In the genomic region with DNA sequence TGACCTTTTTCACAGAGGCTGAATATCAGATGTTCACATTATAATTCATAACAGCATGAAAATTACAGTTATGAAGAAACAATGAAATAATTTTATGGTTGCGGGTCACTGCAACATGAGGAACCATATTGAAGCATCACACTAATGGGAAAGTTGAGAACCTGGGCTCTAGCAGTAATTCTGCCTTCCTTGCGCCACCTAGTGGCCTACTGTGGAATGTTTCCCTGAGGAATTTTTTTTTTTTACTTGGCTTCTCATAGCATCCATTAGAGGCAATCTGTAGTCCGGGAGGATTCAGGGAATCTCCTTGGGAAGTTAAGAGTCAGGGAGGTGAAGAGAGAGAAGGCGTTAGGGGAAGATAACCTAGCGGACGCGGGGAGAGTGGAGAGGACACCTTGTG, we compare ENCODE assay signal across 9 mouse cellular contexts. TPM values are rescaled to one million over a fixed set of nuclear protein-coding genes. Genes with fewer than 3 reads are reported as not detected.
A peak's percentile ranks its signal among the peaks of the same experiment; 100 is the strongest.
DNase-seq lines count a peak whose midpoint lies in the region; ATAC-seq and TF ChIP-seq lines count a peak whose summit lies in the region.
"Had no signal": no experiment of that assay in that cellular context is flagged by ENCODE, and none has a peak within 500 bp of the region (broad histone marks: within the 10 kb centered on the region; RNA-seq: fewer than 3 reads in every experiment).

No protein-coding gene starts in this region.

- no peaks in the 10 kb centered on the region for H3K79me2 ChIP-seq in myocyte (ENCODE audit: control insufficient read depth, insufficient read depth)

- DNase-seq in G1E (ENCODE audit: low spot score) = peak; percentile 29
- DNase-seq in cerebellum, adult 18-20 months = peak; percentile 38 to 67
- peak; percentile 73 to 91 for DNase-seq in frontal cortex, postnatal 36 days (ENCODE audit: low spot score in 2 of 2)
- peak; percentile 71 to 82 for DNase-seq in layer of hippocampus, postnatal 14 days (ENCODE audit: low spot score in 2 of 2)
- DNase-seq in testis, postnatal 14 days (ENCODE audit: low spot score) = peak; percentile 19

- H3K36me3 ChIP-seq in intestine, postnatal 0 days (ENCODE audit: control insufficient read depth, insufficient read depth) = no peaks in the 10 kb centered on the region
- H3K36me3 ChIP-seq in intestine, embryonic 16.5 days (ENCODE audit: control insufficient read depth, insufficient read depth, low read length) = no peaks in the 10 kb centered on the region
- H3K36me3 ChIP-seq in G1E (replicated peaks) (no peaks in the 10 kb centered on the region), myocyte (ENCODE audit: control insufficient read depth, insufficient read depth) (no peaks in the 10 kb centered on the region)

- no peak overlapping the region for H3K4me2 ChIP-seq in intestine, postnatal 0 days (replicated peaks; ENCODE audit: low read depth)
- H3K4me2 ChIP-seq in intestine, embryonic 16.5 days (ENCODE audit: low read depth, low read length) = no peak overlapping the region
- peak overlapping the region; percentile 90 for H3K4me2 ChIP-seq in myocyte (ENCODE audit: low read depth)

- no peak overlapping the region for H3ac ChIP-seq in myocyte (ENCODE audit: control insufficient read depth, insufficient read length)

- H3K9me3 ChIP-seq in intestine, postnatal 0 days (ENCODE audit: control insufficient read depth) = no peaks in the 10 kb centered on the region
- no peaks in the 10 kb centered on the region for H3K9me3 ChIP-seq in intestine, embryonic 16.5 days (ENCODE audit: control insufficient read depth, low read length)
- H3K9me3 ChIP-seq in G1E (replicated peaks) = no peaks in the 10 kb centered on the region

- peaks cover 5% of the 10 kb centered on the region; the same call in 1 of the 2 replicates for H3K27me3 ChIP-seq in intestine, postnatal 0 days (replicated peaks; ENCODE audit: control insufficient read depth, insufficient read depth, low read length)
- H3K27me3 ChIP-seq in intestine, embryonic 16.5 days (replicated peaks; ENCODE audit: control insufficient read depth, insufficient read depth, low read length) = peaks cover 6% of the 10 kb centered on the region; the same call in 1 of the 2 replicates
- peaks cover 52% of the 10 kb centered on the region for H3K27me3 ChIP-seq in G1E (ENCODE audit: insufficient read depth, low read length)
- H3K27me3 ChIP-seq in myocyte (ENCODE audit: control insufficient read depth, insufficient read depth, insufficient read length) = peaks cover 15% of the 10 kb centered on the region

- H3K4me3 ChIP-seq in intestine, postnatal 0 days (ENCODE audit: low read depth, low read length) = no peak overlapping the region
- H3K4me3 ChIP-seq in intestine, embryonic 16.5 days (ENCODE audit: low read length) = no peak overlapping the region
- H3K4me3 ChIP-seq in G1E (ENCODE audit: low read depth, low read length) (no peak overlapping the region), myocyte (no peak overlapping the region)

- H3K9ac ChIP-seq in intestine, postnatal 0 days (ENCODE audit: low read depth, low read length) = no peak overlapping the region
- no peak overlapping the region for H3K9ac ChIP-seq in intestine, embryonic 16.5 days (ENCODE audit: low read depth, low read length)

- WGBS in intestine, postnatal 0 days = 10% methylated on average over 7 of the region's 7 CpGs
- WGBS in intestine, embryonic 16.5 days = 11% methylated on average over 7 of the region's 7 CpGs

- no peak overlapping the region for H3K27ac ChIP-seq in intestine, postnatal 0 days (ENCODE audit: low read depth, low read length)
- H3K27ac ChIP-seq in intestine, embryonic 16.5 days (ENCODE audit: low read length) = no peak overlapping the region

- ATAC-seq in intestine, postnatal 0 days = no peak
- ATAC-seq in intestine, embryonic 16.5 days = no peak
- ATAC-seq in G1E (ENCODE audit: extremely low read depth, insufficient number of reproducible peaks, low FRiP score, poor library complexity, severe bottlenecking) = no peak

- TF ChIP-seq CTCF in intestine, postnatal 0 days (IDR thresholded peaks at IDR 0.05; ENCODE audit: low read depth) = peak; percentile 93
- peak; percentile 71 for TF ChIP-seq CTCF in G1E (IDR thresholded peaks at IDR 0.05; ENCODE audit: low read depth, low read length)

- no peak for TF ChIP-seq POLR2A in myocyte (IDR thresholded peaks at IDR 0.05; ENCODE audit: insufficient read length, low read depth)

- no peaks in the 10 kb centered on the region; the same call in 1 of the 2 replicates for H3K4me1 ChIP-seq in intestine, postnatal 0 days (replicated peaks; ENCODE audit: control insufficient read depth, insufficient read depth, low read length)
- H3K4me1 ChIP-seq in intestine, embryonic 16.5 days (ENCODE audit: control insufficient read depth, insufficient read depth, low read length) = peaks cover 12% of the 10 kb centered on the region; the same call in 1 of the 2 replicates
- no peaks in the 10 kb centered on the region for H3K4me1 ChIP-seq in G1E (ENCODE audit: insufficient read depth, low read depth, low read length)

TF ChIP-seq in myocyte, 11 proteins besides CTCF, POLR2A, EP300 and RAD21:
- TF ChIP-seq MAX (IDR thresholded peaks at IDR 0.05; ENCODE audit: low read depth) (no peak), MYOG (IDR thresholded peaks at IDR 0.05; ENCODE audit: control insufficient read depth in 1 of 3, insufficient read depth in 1 of 3, insufficient read length in 2 of 3, low read depth in 2 of 3) (no peak), SRF (IDR thresholded peaks at IDR 0.05; ENCODE audit: control insufficient read depth, insufficient read length, low read depth) (no peak), TCF3 (IDR thresholded peaks at IDR 0.05; ENCODE audit: insufficient read length, low read depth) (no peak), E2F4 (IDR thresholded peaks at IDR 0.05; ENCODE audit: insufficient read depth) (no peak), POLR2AphosphoS2 (IDR thresholded peaks at IDR 0.05; ENCODE audit: insufficient read length, low read depth) (no peak), CEBPB (IDR thresholded peaks at IDR 0.05; ENCODE audit: insufficient read depth, poor library complexity, severe bottlenecking) (no peak), USF1 (IDR thresholded peaks at IDR 0.05; ENCODE audit: low read depth) (no peak), REST (IDR thresholded peaks at IDR 0.05; ENCODE audit: insufficient read depth, insufficient read length) (no peak), TCF12 (IDR thresholded peaks at IDR 0.05; ENCODE audit: insufficient read depth, poor library complexity, severe bottlenecking) (no peak), MYOD1 (IDR thresholded peaks at IDR 0.05; ENCODE audit: control insufficient read depth in 1 of 3, insufficient read length in 2 of 3, low read depth in 2 of 3) (no peak)

RNA-seq across cellular contexts. Expression of gene Gkn3, which starts 2.5 kb away (rescaled TPM):
- 36.9 and 64.4 TPM in 2 replicates for polyA plus RNA-seq in intestine, postnatal 0 days (2015; fragmentation: Nextera tagmentation; extraction: Ambion mirVana)
- 0.21 and 0.38 TPM in 2 replicates for polyA plus RNA-seq in intestine, embryonic 16.5 days (2015; fragmentation: Nextera tagmentation; extraction: Ambion mirVana)
- total RNA-seq in G1E (2014; fragmentation: Nextera tagmentation) (not detected in 2 replicates), G1E (2017) (not detected in 2 replicates)
- polyA plus RNA-seq in G1E (2012) (not detected in 2 replicates), myocyte (2012; fragmentation: generic; extraction: Trizol) (not detected)
- 1 to 10 TPM; 1.4 to 4.3 TPM for total RNA-seq in layer of hippocampus, postnatal 14 days (2021)
- total RNA-seq: neutrophil, adult 5-6 weeks had no signal

RNA-seq across cellular contexts. Expression of gene Gkn2, which starts 13.0 kb away (rescaled TPM):
- 7.5 and 59.7 TPM in 2 replicates for polyA plus RNA-seq in intestine, postnatal 0 days (2015; fragmentation: Nextera tagmentation; extraction: Ambion mirVana)
- polyA plus RNA-seq in intestine, embryonic 16.5 days (2015; fragmentation: Nextera tagmentation; extraction: Ambion mirVana) = not detected in 2 replicates
- total RNA-seq in G1E (2014; fragmentation: Nextera tagmentation) (not detected in 2 replicates), G1E (2017) (not detected in 2 replicates)
- polyA plus RNA-seq in G1E (2012) (not detected in 2 replicates), myocyte (2012; fragmentation: generic; extraction: Trizol) (not detected)
- not detected for total RNA-seq in layer of hippocampus, postnatal 14 days (2021)
- total RNA-seq: neutrophil, adult 5-6 weeks had no signal

RNA-seq across cellular contexts. Expression of gene Gkn1, which starts 35.5 kb away (rescaled TPM):
- 4.7 and 30.0 TPM in 2 replicates for polyA plus RNA-seq in intestine, postnatal 0 days (2015; fragmentation: Nextera tagmentation; extraction: Ambion mirVana)
- not detected in 2 replicates for polyA plus RNA-seq in intestine, embryonic 16.5 days (2015; fragmentation: Nextera tagmentation; extraction: Ambion mirVana)
- total RNA-seq in G1E (2014; fragmentation: Nextera tagmentation) = not detected in 2 replicates
- total RNA-seq in G1E (2017) = not detected in 2 replicates
- polyA plus RNA-seq in G1E (2012) = not detected in 2 replicates
- total RNA-seq in layer of hippocampus, postnatal 14 days (2021) = not detected
- polyA plus RNA-seq in myocyte (2012; fragmentation: generic; extraction: Trizol) = not detected
- total RNA-seq: neutrophil, adult 5-6 weeks had no signal

RNA-seq across cellular contexts. Expression of gene Bmp10, which starts 42.6 kb away (rescaled TPM):
- polyA plus RNA-seq in intestine, postnatal 0 days (2015; fragmentation: Nextera tagmentation; extraction: Ambion mirVana) = not detected in 2 replicates
- not detected in 2 replicates for polyA plus RNA-seq in intestine, embryonic 16.5 days (2015; fragmentation: Nextera tagmentation; extraction: Ambion mirVana)
- not detected in 2 replicates for total RNA-seq in G1E (2014; fragmentation: Nextera tagmentation)
- 0.05 and 0.06 TPM in 2 replicates for total RNA-seq in G1E (2017)
- not detected in 2 replicates for polyA plus RNA-seq in G1E (2012)
- total RNA-seq in layer of hippocampus, postnatal 14 days (2021) = not detected
- not detected for polyA plus RNA-seq in myocyte (2012; fragmentation: generic; extraction: Trizol)
- total RNA-seq: neutrophil, adult 5-6 weeks had no signal

RNA-seq across cellular contexts. Expression of gene Antxr1, which starts 50.6 kb away (rescaled TPM):
- 4.9 TPM in 2 replicates for polyA plus RNA-seq in intestine, postnatal 0 days (2015; fragmentation: Nextera tagmentation; extraction: Ambion mirVana)
- polyA plus RNA-seq in intestine, embryonic 16.5 days (2015; fragmentation: Nextera tagmentation; extraction: Ambion mirVana) = 3.9 and 4.1 TPM in 2 replicates
- total RNA-seq in G1E (2014; fragmentation: Nextera tagmentation) = not detected in 2 replicates
- total RNA-seq in G1E (2017) = 0.06 and 0.16 TPM in 2 replicates
- not detected in 2 replicates for polyA plus RNA-seq in G1E (2012)
- 10 to 100 TPM; 14.2 to 15.2 TPM for total RNA-seq in layer of hippocampus, postnatal 14 days (2021)
- polyA plus RNA-seq in myocyte (2012; fragmentation: generic; extraction: Trizol) = 8.6 TPM
- total RNA-seq: neutrophil, adult 5-6 weeks had no signal

Comparison
In these comparisons a context has a peak if more than half of its experiments do, and no peak if none do; other contexts are left out.
1. RNA of gene Gkn3, which starts 2.5 kb away (polyA plus RNA-seq): 36.9 to 64.4 TPM in intestine, postnatal 0 days; 0.21 to 0.38 TPM in intestine, embryonic 16.5 days, not detected in G1E and not detected in myocyte (single experiment); every median in the first group is over 10 times any median in the second.
2. DNase-seq: peak in every context shown above with its lines; median percentile 82 in frontal cortex, postnatal 36 days; 76 in layer of hippocampus, postnatal 14 days; 52 in cerebellum, adult 18-20 months; 29 in G1E; 19 in testis, postnatal 14 days.